Mouse (Mus musculus): ENCODE measurements at regions not wholly inside any gene's neighbourhood (a gene's known extent, or its start where the extent isn't known, plus 50 kb on each side); places are given as distances from the start of the nearest gene placed in this dataset.

GRCm38 (mm10) chrX:164878336-164878735 is 101.8 kb downstream of the Mospd2 start:
- H3K27me3 ChIP-seq (ENCODE audit: control insufficient read depth, insufficient read depth, low read length) = no peaks in the 10 kb centered on the region
- H3K4me1 ChIP-seq (ENCODE audit: control insufficient read depth, insufficient read depth, insufficient read length, low read length) = no peaks in the 10 kb centered on the region
- H3K36me3 ChIP-seq (ENCODE audit: control insufficient read depth, insufficient read depth, low read length) = no peaks in the 10 kb centered on the region
- TF ChIP-seq POLR2A (IDR thresholded peaks at IDR 0.05; ENCODE audit: low read depth, low read length) = no peak
- TF ChIP-seq CTCF (IDR thresholded peaks at IDR 0.05; ENCODE audit: extremely low read depth, insufficient read length, insufficient replicate concordance, low read depth, low read length) = no peak
- H3K4me3 ChIP-seq (ENCODE audit: low read depth, low read length) = no peak overlapping the region
- 83% methylated on average over 3 of the region's 3 CpGs for WGBS
- no peak overlapping the region for H3K27ac ChIP-seq (ENCODE audit: insufficient read depth, low read depth, low read length)

- Histone ChIP-seq H3K4me1 (ENCODE audit: control insufficient read depth, insufficient read depth, insufficient read length, low read length) (no peaks in the 10 kb centered on the region), H3K4me3 (ENCODE audit: low read depth, low read length) (no peak overlapping the region), H3K27ac (ENCODE audit: insufficient read depth, low read depth, low read length) (no peak overlapping the region), H3K36me3 (ENCODE audit: control insufficient read depth, insufficient read depth, low read length) (no peaks in the 10 kb centered on the region), H3K27me3 (ENCODE audit: control insufficient read depth, insufficient read depth, low read length) (no peaks in the 10 kb centered on the region)
- WGBS = 81% methylated on average over 6 of the region's 6 CpGs
- TF ChIP-seq CTCF (IDR thresholded peaks at IDR 0.05; ENCODE audit: extremely low read depth, insufficient read length, insufficient replicate concordance, low read depth, low read length) = no peak
- TF ChIP-seq POLR2A (IDR thresholded peaks at IDR 0.05; ENCODE audit: low read depth, low read length) = no peak
These were observed 139.8 kb downstream of the Mospd2 start for GRCm38 (mm10) chrX:164840393-164840792.

- Histone ChIP-seq H3K4me3 (ENCODE audit: low read depth, low read length) (no peak overlapping the region), H3K27ac (ENCODE audit: insufficient read depth, low read depth, low read length) (no peak overlapping the region), H3K4me1 (ENCODE audit: control insufficient read depth, insufficient read depth, insufficient read length, low read length) (no peaks in the 10 kb centered on the region), H3K36me3 (ENCODE audit: control insufficient read depth, insufficient read depth, low read length) (no peaks in the 10 kb centered on the region), H3K27me3 (ENCODE audit: control insufficient read depth, insufficient read depth, low read length) (no peaks in the 10 kb centered on the region)
- TF ChIP-seq POLR2A (IDR thresholded peaks at IDR 0.05; ENCODE audit: low read depth, low read length) = no peak
- no peak for TF ChIP-seq CTCF (IDR thresholded peaks at IDR 0.05; ENCODE audit: extremely low read depth, insufficient read length, insufficient replicate concordance, low read depth, low read length)
These were observed 159.3 kb downstream of the Mospd2 start for GRCm38 (mm10) chrX:164820906-164821305.

GRCm38 (mm10) chrX:164787293-164787692 is 192.9 kb downstream of the Mospd2 start:
- no peak overlapping the region for H3K4me3 ChIP-seq (ENCODE audit: low read depth, low read length)
- H3K27me3 ChIP-seq (ENCODE audit: control insufficient read depth, insufficient read depth, low read length) = no peaks in the 10 kb centered on the region
- no peaks in the 10 kb centered on the region for H3K36me3 ChIP-seq (ENCODE audit: control insufficient read depth, insufficient read depth, low read length)
- H3K27ac ChIP-seq (ENCODE audit: insufficient read depth, low read depth, low read length) = no peak overlapping the region
- no peaks in the 10 kb centered on the region for H3K4me1 ChIP-seq (ENCODE audit: control insufficient read depth, insufficient read depth, insufficient read length, low read length)
- TF ChIP-seq POLR2A (IDR thresholded peaks at IDR 0.05; ENCODE audit: low read depth, low read length) = no peak
- peak; percentile 7; the same call in 1 of the 2 replicates for TF ChIP-seq CTCF (IDR thresholded peaks at IDR 0.05; ENCODE audit: extremely low read depth, insufficient read length, insufficient replicate concordance, low read depth, low read length)
- 22% methylated on average over 3 of the region's 3 CpGs for WGBS

GRCm38 (mm10) chrX:164764919-164765318 is 215.3 kb downstream of the Mospd2 start:
- TF ChIP-seq CTCF (IDR thresholded peaks at IDR 0.05; ENCODE audit: extremely low read depth, insufficient read length, insufficient replicate concordance, low read depth, low read length) = no peak
- no peak overlapping the region for H3K4me3 ChIP-seq (ENCODE audit: low read depth, low read length)
- 85% methylated on average over 4 of the region's 4 CpGs for WGBS

GRCm38 (mm10) chrX:164763764-164764445 is 216.3 kb downstream of the Mospd2 start:
- no peaks in the 10 kb centered on the region for H3K4me1 ChIP-seq (ENCODE audit: control insufficient read depth, insufficient read depth, insufficient read length, low read length)
- H3K4me3 ChIP-seq (ENCODE audit: low read depth, low read length) = no peak overlapping the region
- TF ChIP-seq POLR2A (IDR thresholded peaks at IDR 0.05; ENCODE audit: low read depth, low read length) (no peak), CTCF (IDR thresholded peaks at IDR 0.05; ENCODE audit: extremely low read depth, insufficient read length, insufficient replicate concordance, low read depth, low read length) (no peak)
- H3K27me3 ChIP-seq (ENCODE audit: control insufficient read depth, insufficient read depth, low read length) = no peaks in the 10 kb centered on the region
- no peak overlapping the region for H3K27ac ChIP-seq (ENCODE audit: insufficient read depth, low read depth, low read length)
- no peaks in the 10 kb centered on the region for H3K36me3 ChIP-seq (ENCODE audit: control insufficient read depth, insufficient read depth, low read length)
- WGBS = 73% methylated on average over 2 of the region's 2 CpGs

More at GRCm38 (mm10) chrX:164764919-164765318, 215.3 kb downstream of the Mospd2 start:
- H3K36me3 ChIP-seq (ENCODE audit: control insufficient read depth, insufficient read depth, low read length) = no peaks in the 10 kb centered on the region
- H3K27ac ChIP-seq (ENCODE audit: insufficient read depth, low read depth, low read length) = no peak overlapping the region
- no peaks in the 10 kb centered on the region for H3K4me1 ChIP-seq (ENCODE audit: control insufficient read depth, insufficient read depth, insufficient read length, low read length)
- H3K27me3 ChIP-seq (ENCODE audit: control insufficient read depth, insufficient read depth, low read length) = no peaks in the 10 kb centered on the region

- 59% methylated on average over 1 of the region's 1 CpGs for WGBS
- no peaks in the 10 kb centered on the region for H3K4me1 ChIP-seq (ENCODE audit: control insufficient read depth, insufficient read depth, insufficient read length, low read length)
- no peaks in the 10 kb centered on the region for H3K36me3 ChIP-seq (ENCODE audit: control insufficient read depth, insufficient read depth, low read length)
- no peaks in the 10 kb centered on the region for H3K27me3 ChIP-seq (ENCODE audit: control insufficient read depth, insufficient read depth, low read length)
- TF ChIP-seq CTCF (IDR thresholded peaks at IDR 0.05; ENCODE audit: extremely low read depth, insufficient read length, insufficient replicate concordance, low read depth, low read length) (no peak), POLR2A (IDR thresholded peaks at IDR 0.05; ENCODE audit: low read depth, low read length) (no peak)
- H3K4me3 ChIP-seq (ENCODE audit: low read depth, low read length) = no peak overlapping the region
- H3K27ac ChIP-seq (ENCODE audit: insufficient read depth, low read depth, low read length) = no peak overlapping the region
These were observed 234.5 kb downstream of the Mospd2 start for GRCm38 (mm10) chrX:164745552-164746217.
